Mouse (Mus musculus): ENCODE results near the gene Zfp64. TPM values are rescaled to one million over a fixed set of nuclear protein-coding genes. Genes with fewer than 3 reads are reported as not detected.

The Zfp64 gene
- total RNA-seq, 2 experiments from 2014 or later = 6.1 to 6.3 TPM

DNA sequence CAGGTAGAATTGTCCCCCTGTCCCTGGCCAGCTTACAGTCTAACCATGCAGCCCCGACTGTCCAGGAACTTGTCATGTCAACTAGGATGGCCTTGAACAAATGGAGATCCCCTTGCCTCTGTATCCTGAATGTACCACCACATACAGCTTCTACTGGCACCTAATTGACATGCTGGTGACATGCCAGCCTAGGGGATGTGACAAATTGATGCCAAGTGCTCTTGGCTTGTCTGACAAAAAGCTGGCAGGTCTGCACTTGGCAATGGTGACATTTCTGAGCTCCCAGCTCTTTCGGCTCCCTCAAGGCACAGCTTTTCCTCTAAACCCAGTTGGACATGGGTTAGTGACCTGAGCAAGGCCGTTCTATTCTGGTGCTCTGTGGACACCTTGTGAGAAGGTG is 106.8 kb downstream of the Zfp64 start:
- no peak for DNase-seq

- DNase-seq = no peak
Observed at GRCm38 (mm10) chr2:168846180-168846720, 109.1 kb downstream of the Zfp64 start.

Other genes starting within 250 kb of the Zfp64 start
- 10 to 100 TPM; 13.3 to 18.8 TPM for gene Atp9a, start 213.2 kb downstream of the Zfp64 start, total RNA-seq (2021)
- 1 to 10 TPM; 1.2 to 2.2 TPM for gene Sall4, start 187.6 kb downstream of the Zfp64 start, total RNA-seq (2021)

All from gastrocnemius, postnatal 25 days (tissue).